Mouse (Mus musculus) G1E (cell line): Measurements from ENCODE around the gene Tmem63a. TPM values are rescaled to one million over a fixed set of nuclear protein-coding genes. Genes with fewer than 3 reads are reported as not detected.

ENCODE experiments used
- ATAC-seq: 2 replicates; pipeline ENCODE4 v1.8.0; 2016; ENCODE audit warnings: mild to moderate bottlenecking; ENCODE audit not compliant: insufficient number of reproducible peaks, poor library complexity, low FRiP score, severe bottlenecking; ENCODE audit errors: extremely low read depth
- DNase-seq: peaks from one replicate; pipeline ENCODE4 v3.0.0; 2012; ENCODE audit warnings: low spot score
- H3K27me3 ChIP-seq: 2 replicates; pipeline ENCODE4 v1.6.1; 2012; ENCODE audit warnings: mild to moderate bottlenecking, low read length, inconsistent platforms; ENCODE audit not compliant: insufficient read depth
- H3K36me3 ChIP-seq: replicated peaks from 2 replicates; pipeline ENCODE3; 2012; ENCODE audit warnings: mild to moderate bottlenecking, inconsistent platforms
- H3K4me1 ChIP-seq: 2 replicates; pipeline ENCODE4 v1.6.1; 2012; ENCODE audit warnings: low read depth, low read length, inconsistent platforms, mixed read lengths; ENCODE audit not compliant: insufficient read depth
- H3K4me3 ChIP-seq: 2 replicates; pipeline ENCODE4 v1.5.1; 2012; ENCODE audit warnings: low read depth, mild to moderate bottlenecking, inconsistent platforms, low read length, moderate library complexity, mixed read lengths
- H3K9me3 ChIP-seq: replicated peaks from 2 replicates; pipeline ENCODE4 v1.6.1; 2012; ENCODE audit warnings: inconsistent platforms
- CTCF ChIP-seq: IDR thresholded peaks from 2 replicates; pipeline ENCODE4 v1.5.1; 2012; ENCODE audit warnings: low read depth, low read length, inconsistent platforms, mixed read lengths
- GATA1 ChIP-seq: IDR thresholded peaks from 2 replicates; pipeline ENCODE4 v1.6.1; 2012; ENCODE audit warnings: borderline replicate concordance, low read length, inconsistent platforms, mixed read lengths
- GATA2 ChIP-seq: IDR thresholded peaks from 2 replicates; pipeline ENCODE4 v1.6.1; 2012; ENCODE audit warnings: low read depth, low read length, inconsistent platforms, borderline replicate concordance
- POLR2AphosphoS5 ChIP-seq: IDR thresholded peaks from 2 replicates; pipeline ENCODE4 v1.6.1; 2012; ENCODE audit warnings: low read depth, low read length, inconsistent platforms; ENCODE audit not compliant: insufficient replicate concordance
- TAL1 ChIP-seq: conservative IDR thresholded peaks from 2 replicates; pipeline ENCODE4 v1.6.1; 2012; ENCODE audit warnings: low read depth, low read length, inconsistent platforms, mixed read lengths
- polyA plus RNA-seq: library from polyadenylated mRNA; stranded (reverse); fragments of >175 nt; gene quantifications from 2 replicates; pipeline ENCODE4 v1.2.3, GENCODE M21; 2012
- total RNA-seq, 2 experiments: library from RNA; stranded (forward) in 1 of 2; stranded (reverse) in 1 of 2; fragments of 200-1000 nt in 1 of 2; fragments of >200 nt in 1 of 2; fragmentation: Nextera tagmentation in 1 of 2; gene quantifications; 2 replicates each; pipeline ENCODE4 v1.2.3; 2014 to 2017

Tmem63a gene
- total and polyA plus RNA-seq, 3 experiments, result 2.8 to 3.2 (median 2.8) TPM

- ATAC-seq (no peak), DNase-seq (no peak)
- H3K36me3 ChIP-seq, result peaks cover 36% of the 10 kb centered on the region
- H3K4me3 ChIP-seq, result no peak overlapping the region
- no peaks in the 10 kb centered on the region for H3K9me3 ChIP-seq
- H3K27me3 ChIP-seq, result no peaks in the 10 kb centered on the region
- TF ChIP-seq CTCF (no peak), POLR2AphosphoS5 (no peak), GATA2 (no peak), GATA1 (no peak), TAL1 (no peak)
- no peaks in the 10 kb centered on the region; the same call in 1 of the 2 replicates for H3K4me1 ChIP-seq
These were observed 10.7 kb downstream of the Tmem63a start for GRCm38 (mm10) chr1:180952808-180953207.

GRCm38 (mm10) chr1:180956401-180956800 lies 14.3 kb downstream of the Tmem63a start:
- H3K36me3 ChIP-seq, result peaks cover 29% of the 10 kb centered on the region
- TF ChIP-seq CTCF (no peak), GATA1 (no peak), GATA2 (no peak), TAL1 (no peak), POLR2AphosphoS5 (no peak)
- ATAC-seq (no peak), DNase-seq (no peak)
- H3K27me3 ChIP-seq, result no peaks in the 10 kb centered on the region; the same call in 1 of the 2 replicates
- H3K9me3 ChIP-seq, result no peaks in the 10 kb centered on the region
- H3K4me3 ChIP-seq, result no peak overlapping the region
- no peaks in the 10 kb centered on the region; the same call in 1 of the 2 replicates for H3K4me1 ChIP-seq

GRCm38 (mm10) chr1:180956973-180957381 lies 14.8 kb downstream of the Tmem63a start:
- Histone ChIP-seq H3K36me3 (peaks cover 33% of the 10 kb centered on the region), H3K4me3 (no peak overlapping the region), H3K4me1 (no peaks in the 10 kb centered on the region; the same call in 1 of the 2 replicates), H3K27me3 (no peaks in the 10 kb centered on the region; the same call in 1 of the 2 replicates), H3K9me3 (no peaks in the 10 kb centered on the region)
- no peak for ATAC-seq
- TF ChIP-seq GATA1, result no peak
- no peak for TF ChIP-seq POLR2AphosphoS5
- TF ChIP-seq GATA2, result no peak
- TF ChIP-seq CTCF, result no peak
- no peak for TF ChIP-seq TAL1
- no peak for DNase-seq

GRCm38 (mm10) chr1:180957989-180958388 lies 15.8 kb downstream of the Tmem63a start:
- peaks cover 40% of the 10 kb centered on the region for H3K36me3 ChIP-seq
- TF ChIP-seq CTCF (no peak), GATA2 (no peak), TAL1 (no peak), GATA1 (no peak), POLR2AphosphoS5 (no peak)
- H3K4me3 ChIP-seq, result no peak overlapping the region
- DNase-seq (no peak), ATAC-seq (no peak)
- no peaks in the 10 kb centered on the region; the same call in 1 of the 2 replicates for H3K27me3 ChIP-seq
- H3K4me1 ChIP-seq, result no peaks in the 10 kb centered on the region; the same call in 1 of the 2 replicates
- H3K9me3 ChIP-seq, result no peaks in the 10 kb centered on the region

GRCm38 (mm10) chr1:180958797-180959196 lies 16.7 kb downstream of the Tmem63a start:
- DNase-seq (no peak), ATAC-seq (no peak)
- TF ChIP-seq GATA2 (no peak), CTCF (no peak), GATA1 (no peak), TAL1 (no peak), POLR2AphosphoS5 (no peak)
- H3K9me3 ChIP-seq, result no peaks in the 10 kb centered on the region
- no peaks in the 10 kb centered on the region; the same call in 1 of the 2 replicates for H3K4me1 ChIP-seq
- H3K4me3 ChIP-seq, result no peak overlapping the region
- H3K36me3 ChIP-seq, result peaks cover 41% of the 10 kb centered on the region
- H3K27me3 ChIP-seq, result no peaks in the 10 kb centered on the region; the same call in 1 of the 2 replicates

- ATAC-seq, result no peak
- no peak for DNase-seq
- no peak for TF ChIP-seq GATA2
- Histone ChIP-seq H3K4me3 (no peak overlapping the region), H3K9me3 (no peaks in the 10 kb centered on the region), H3K27me3 (no peaks in the 10 kb centered on the region; the same call in 1 of the 2 replicates), H3K36me3 (peaks cover 31% of the 10 kb centered on the region), H3K4me1 (no peaks in the 10 kb centered on the region)
These were observed 23.6 kb downstream of the Tmem63a start for GRCm38 (mm10) chr1:180965786-180966185.

- no peak for TF ChIP-seq GATA1
- no peak for TF ChIP-seq GATA2
- TF ChIP-seq TAL1, result no peak
- TF ChIP-seq CTCF, result no peak
- TF ChIP-seq POLR2AphosphoS5, result no peak
- Histone ChIP-seq H3K4me3 (no peak overlapping the region), H3K36me3 (peaks cover 25% of the 10 kb centered on the region), H3K4me1 (no peaks in the 10 kb centered on the region), H3K27me3 (no peaks in the 10 kb centered on the region; the same call in 1 of the 2 replicates), H3K9me3 (no peaks in the 10 kb centered on the region)
- ATAC-seq, result no peak
- no peak for DNase-seq
These were observed 24.4 kb downstream of the Tmem63a start for GRCm38 (mm10) chr1:180966542-180966941.
